Mouse (Mus musculus) myocyte (in vitro differentiated cells): ENCODE measurements around the gene A2ml1. TPM values are rescaled to one million over a fixed set of nuclear protein-coding genes. Genes with fewer than 3 reads are reported as not detected.

Source experiments
- H3K27me3 ChIP-seq: one replicate; pipeline ENCODE4 v1.6.1; 2011; ENCODE audit not compliant: control insufficient read depth, insufficient read depth, insufficient read length
- H3K36me3 ChIP-seq: one replicate; pipeline ENCODE4 v1.6.1; 2011; ENCODE audit not compliant: control insufficient read depth, insufficient read depth
- H3K4me2 ChIP-seq: one replicate; pipeline ENCODE4 v1.6.1; 2011; ENCODE audit warnings: low read depth, control low read depth
- H3K4me3 ChIP-seq: one replicate; pipeline ENCODE4 v1.5.1; 2011; ENCODE audit warnings: mild to moderate bottlenecking, control low read depth, moderate library complexity
- H3K79me2 ChIP-seq: one replicate; pipeline ENCODE4 v1.6.1; 2011; ENCODE audit not compliant: control insufficient read depth, insufficient read depth
- H3ac ChIP-seq: one replicate; pipeline ENCODE4 v1.6.1; 2011; ENCODE audit not compliant: control insufficient read depth, insufficient read length
- CEBPB ChIP-seq: IDR thresholded peaks from 2 replicates; pipeline ENCODE4 v1.6.1; 2011; ENCODE audit warnings: mild to moderate bottlenecking, moderate library complexity; ENCODE audit not compliant: poor library complexity, insufficient read depth, severe bottlenecking
- E2F4 ChIP-seq: IDR thresholded peaks from one replicate; pipeline ENCODE4 v1.6.1; 2011; ENCODE audit warnings: mild to moderate bottlenecking, control low read depth, moderate library complexity; ENCODE audit not compliant: insufficient read depth
- MAX ChIP-seq: IDR thresholded peaks from one replicate; pipeline ENCODE4 v1.6.1; 2011; ENCODE audit warnings: low read depth, mild to moderate bottlenecking, control low read depth
- MYOD1 ChIP-seq, 3 experiments: IDR thresholded peaks; one replicate each; pipeline ENCODE4 v1.6.1; 2011; ENCODE audit warnings: control low read depth in 2 of 3, low read depth in 2 of 3, mild to moderate bottlenecking in 2 of 3, moderate library complexity in 1 of 3; ENCODE audit not compliant: insufficient read length in 2 of 3, control insufficient read depth in 1 of 3
- MYOG ChIP-seq, 3 experiments: IDR thresholded peaks; one replicate each; pipeline ENCODE4 v1.6.1; 2011; ENCODE audit warnings: control low read depth in 2 of 3, low read depth in 2 of 3, mild to moderate bottlenecking in 2 of 3; ENCODE audit not compliant: insufficient read length in 2 of 3, control insufficient read depth in 1 of 3, insufficient read depth in 1 of 3
- POLR2A ChIP-seq: IDR thresholded peaks from one replicate; pipeline ENCODE4 v1.6.1; 2011; ENCODE audit warnings: low read depth, mild to moderate bottlenecking, control low read depth, moderate library complexity; ENCODE audit not compliant: insufficient read length
- POLR2AphosphoS2 ChIP-seq: IDR thresholded peaks from one replicate; pipeline ENCODE4 v1.6.1; 2011; ENCODE audit warnings: low read depth, control low read depth; ENCODE audit not compliant: insufficient read length
- REST ChIP-seq: IDR thresholded peaks from one replicate; pipeline ENCODE4 v1.6.1; 2011; ENCODE audit warnings: mild to moderate bottlenecking, control low read depth, moderate library complexity; ENCODE audit not compliant: insufficient read depth, insufficient read length
- SRF ChIP-seq: IDR thresholded peaks from one replicate; pipeline ENCODE4 v1.6.1; 2011; ENCODE audit warnings: low read depth; ENCODE audit not compliant: control insufficient read depth, insufficient read length
- TCF12 ChIP-seq: IDR thresholded peaks from one replicate; pipeline ENCODE4 v1.6.1; 2011; ENCODE audit warnings: mild to moderate bottlenecking, control low read depth; ENCODE audit not compliant: poor library complexity, insufficient read depth, severe bottlenecking
- TCF3 ChIP-seq: IDR thresholded peaks from one replicate; pipeline ENCODE4 v1.6.1; 2011; ENCODE audit warnings: low read depth, control low read depth; ENCODE audit not compliant: insufficient read length
- USF1 ChIP-seq: IDR thresholded peaks from one replicate; pipeline ENCODE4 v1.6.1; 2011; ENCODE audit warnings: low read depth, mild to moderate bottlenecking, control low read depth, moderate library complexity
- polyA plus RNA-seq: library from polyadenylated mRNA; unstranded; fragments of >200 nt; fragmentation: generic; extraction: Trizol; gene quantifications from one replicate; pipeline ENCODE4 v1.2.1, GENCODE M21; 2012; ENCODE audit warnings: missing spikeins

The A2ml1 gene
- polyA plus RNA-seq, 1 experiment = not detected

DNA sequence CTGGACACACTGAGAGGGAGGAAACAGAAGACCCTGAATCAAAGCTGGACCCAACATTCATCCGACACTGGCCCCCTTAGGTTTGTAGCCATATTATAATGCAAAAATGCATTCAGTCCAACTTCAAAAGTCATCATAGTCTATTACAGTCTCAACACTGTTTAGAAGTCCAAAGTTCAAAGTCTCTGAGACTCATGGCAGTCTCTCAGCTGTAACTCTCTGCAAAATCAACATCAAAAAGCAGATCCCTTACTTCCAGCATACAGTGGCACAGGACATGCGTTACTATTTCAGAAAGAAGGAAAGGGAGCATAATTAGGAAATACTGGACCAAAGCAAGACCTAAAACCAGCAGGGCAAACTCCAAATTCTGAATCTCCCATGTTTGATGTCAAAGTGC lies 46.2 kb downstream of the A2ml1 start:
- no peak overlapping the region for H3K4me2 ChIP-seq
- no peak overlapping the region for H3K4me3 ChIP-seq
- H3K36me3 ChIP-seq = no peaks in the 10 kb centered on the region
- no peaks in the 10 kb centered on the region for H3K79me2 ChIP-seq
- TF ChIP-seq POLR2A = no peak
- TF ChIP-seq USF1 = no peak
- no peak for TF ChIP-seq MYOG (IDR thresholded peaks at IDR 0.05; ENCODE audit: control insufficient read depth in 1 of 3, insufficient read depth in 1 of 3, insufficient read length in 2 of 3, low read depth in 2 of 3)
- no peak for TF ChIP-seq TCF3
- TF ChIP-seq MAX = no peak
- TF ChIP-seq TCF12 = no peak
- TF ChIP-seq MYOD1 (IDR thresholded peaks at IDR 0.05; ENCODE audit: control insufficient read depth in 1 of 3, insufficient read length in 2 of 3, low read depth in 2 of 3) = no peak
- no peaks in the 10 kb centered on the region for H3K27me3 ChIP-seq
- no peak overlapping the region for H3ac ChIP-seq

DNA sequence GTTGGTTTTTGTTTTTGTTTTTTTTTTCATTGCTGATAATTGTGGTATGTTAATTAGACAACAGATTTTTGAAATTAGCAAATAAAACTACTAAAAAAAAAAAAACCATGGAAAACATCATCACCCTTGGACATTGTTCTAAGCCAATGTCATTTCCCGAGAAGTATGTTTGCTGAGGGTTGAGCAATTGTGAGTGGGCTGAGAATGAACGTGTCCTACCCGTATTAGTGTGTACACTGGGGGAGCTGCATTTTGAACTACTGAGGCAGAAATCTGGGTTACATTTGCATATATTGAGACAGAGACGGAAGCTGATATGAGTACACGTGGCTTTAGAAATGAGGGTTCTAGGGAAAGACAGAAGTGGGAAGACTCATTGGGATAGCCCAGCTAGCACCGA lies 48.1 kb downstream of the A2ml1 start:
- Histone ChIP-seq H3K36me3 (no peaks in the 10 kb centered on the region), H3K79me2 (no peaks in the 10 kb centered on the region), H3K4me2 (no peak overlapping the region), H3ac (no peak overlapping the region), H3K27me3 (no peaks in the 10 kb centered on the region), H3K4me3 (no peak overlapping the region)
- no peak for TF ChIP-seq USF1
- no peak for TF ChIP-seq POLR2A
- TF ChIP-seq TCF3 = no peak
- TF ChIP-seq E2F4 = no peak
- TF ChIP-seq MYOD1 (IDR thresholded peaks at IDR 0.05; ENCODE audit: control insufficient read depth in 1 of 3, insufficient read length in 2 of 3, low read depth in 2 of 3) = no peak
- no peak for TF ChIP-seq POLR2AphosphoS2
- no peak for TF ChIP-seq SRF
- TF ChIP-seq CEBPB = no peak
- no peak for TF ChIP-seq REST
- TF ChIP-seq TCF12 = no peak
- TF ChIP-seq MAX = no peak
- TF ChIP-seq MYOG (IDR thresholded peaks at IDR 0.05; ENCODE audit: control insufficient read depth in 1 of 3, insufficient read depth in 1 of 3, insufficient read length in 2 of 3, low read depth in 2 of 3) = no peak

- H3K4me2 ChIP-seq = no peak overlapping the region
- TF ChIP-seq USF1 (no peak), CEBPB (no peak), POLR2AphosphoS2 (no peak), POLR2A (no peak), TCF12 (no peak), TCF3 (no peak), MYOD1 (IDR thresholded peaks at IDR 0.05; ENCODE audit: control insufficient read depth in 1 of 3, insufficient read length in 2 of 3, low read depth in 2 of 3) (no peak), E2F4 (no peak), MAX (no peak), SRF (no peak), MYOG (IDR thresholded peaks at IDR 0.05; ENCODE audit: control insufficient read depth in 1 of 3, insufficient read depth in 1 of 3, insufficient read length in 2 of 3, low read depth in 2 of 3) (no peak)
- H3K27me3 ChIP-seq = no peaks in the 10 kb centered on the region
- no peaks in the 10 kb centered on the region for H3K79me2 ChIP-seq
- H3K36me3 ChIP-seq = no peaks in the 10 kb centered on the region
- no peak overlapping the region for H3K4me3 ChIP-seq
- no peak overlapping the region for H3ac ChIP-seq
Measured at GRCm38 (mm10) chr6:128532701-128533100, 48.7 kb downstream of the A2ml1 start.

GRCm38 (mm10) chr6:128528491-128528890 lies 52.9 kb downstream of the A2ml1 start:
- TF ChIP-seq SRF (no peak), CEBPB (no peak), REST (no peak), MYOD1 (IDR thresholded peaks at IDR 0.05; ENCODE audit: control insufficient read depth in 1 of 3, insufficient read length in 2 of 3, low read depth in 2 of 3) (no peak), MYOG (IDR thresholded peaks at IDR 0.05; ENCODE audit: control insufficient read depth in 1 of 3, insufficient read depth in 1 of 3, insufficient read length in 2 of 3, low read depth in 2 of 3) (no peak), E2F4 (no peak), POLR2A (no peak), USF1 (no peak), TCF3 (no peak)
- Histone ChIP-seq H3K36me3 (no peaks in the 10 kb centered on the region), H3ac (no peak overlapping the region), H3K4me3 (no peak overlapping the region), H3K79me2 (no peaks in the 10 kb centered on the region), H3K4me2 (no peak overlapping the region), H3K27me3 (no peaks in the 10 kb centered on the region)

GRCm38 (mm10) chr6:128527110-128527509 lies 54.3 kb downstream of the A2ml1 start:
- no peak overlapping the region for H3K4me3 ChIP-seq
- H3K79me2 ChIP-seq = no peaks in the 10 kb centered on the region
- TF ChIP-seq MYOG (IDR thresholded peaks at IDR 0.05; ENCODE audit: control insufficient read depth in 1 of 3, insufficient read depth in 1 of 3, insufficient read length in 2 of 3, low read depth in 2 of 3) (no peak), CEBPB (no peak), POLR2A (no peak), USF1 (no peak), TCF3 (no peak), MAX (no peak), MYOD1 (IDR thresholded peaks at IDR 0.05; ENCODE audit: control insufficient read depth in 1 of 3, insufficient read length in 2 of 3, low read depth in 2 of 3) (no peak), SRF (no peak), POLR2AphosphoS2 (no peak)
- H3K27me3 ChIP-seq = no peaks in the 10 kb centered on the region
- no peaks in the 10 kb centered on the region for H3K36me3 ChIP-seq
- H3K4me2 ChIP-seq = no peak overlapping the region
- H3ac ChIP-seq = no peak overlapping the region
